Mouse (Mus musculus): ENCODE measurements at regions not wholly inside any gene's neighbourhood (a gene's known extent, or its start where the extent isn't known, plus 50 kb on each side); places are given as distances from the start of the nearest gene placed in this dataset.

- TF ChIP-seq TBP (conservative IDR thresholded peaks at IDR 0.05; ENCODE audit: low read depth, low read length) (no peak), MAFK (IDR thresholded peaks at IDR 0.05; ENCODE audit: insufficient replicate concordance, low read length) (no peak), JUND (conservative IDR thresholded peaks at IDR 0.05; ENCODE audit: low read depth, low read length) (no peak)
- Histone ChIP-seq H3K9me3 (replicated peaks; ENCODE audit: low read length) (no peaks in the 10 kb centered on the region), H3K9ac (ENCODE audit: insufficient read depth, low read depth) (no peak overlapping the region), H3K27ac (ENCODE audit: insufficient read depth, low read depth) (no peak overlapping the region), H3K27me3 (replicated peaks) (no peaks in the 10 kb centered on the region), H3K4me1 (ENCODE audit: control insufficient read depth in 1 of 2, insufficient read depth in 2 of 2) (no peaks in the 10 kb centered on the region), H3K79me2 (replicated peaks; ENCODE audit: control insufficient read depth, extremely low read depth, insufficient read depth, poor library complexity, severe bottlenecking) (no peaks in the 10 kb centered on the region), H3K4me2 (ENCODE audit: insufficient read depth, low read depth, poor library complexity, severe bottlenecking) (no peak overlapping the region), H3K4me3 (replicated peaks in 1 of 3; ENCODE audit: low read depth in 2 of 3, low read length in 2 of 3, poor library complexity in 1 of 3) (no peak overlapping the region), H3K36me3 (replicated peaks in 1 of 2; ENCODE audit: control insufficient read depth in 1 of 2, insufficient read depth in 1 of 2, low read length in 1 of 2) (no peaks in the 10 kb centered on the region)
- no peak for DNase-seq (ENCODE audit: extremely low read depth)
- in situ Hi-C loops (cut with MboI; ENCODE audit: low pct_ligation_motif_present, low pct_unique_long_range_greater_than_20kb, low sequenced_read_pairs) = no loop called here
- dilution Hi-C loops (cut with MboI; ENCODE audit: extremely low pct_ligation_motif_present, extremely low pct_unique_long_range_greater_than_20kb, low sequenced_read_pairs) = no loop called here
These were observed 493.0 kb upstream of the 4930412O13Rik start for GRCm38 (mm10) chr2:9388058-9388457.

GRCm38 (mm10) chr2:9395379-9395999 lies 485.6 kb upstream of the 4930412O13Rik start:
- H3K27ac ChIP-seq (ENCODE audit: insufficient read depth, low read depth) = no peak overlapping the region
- in situ Hi-C loops (cut with MboI; ENCODE audit: low pct_ligation_motif_present, low pct_unique_long_range_greater_than_20kb, low sequenced_read_pairs) (no loop called here), dilution Hi-C loops (cut with MboI; ENCODE audit: extremely low pct_ligation_motif_present, extremely low pct_unique_long_range_greater_than_20kb, low sequenced_read_pairs) (no loop called here)
- no peaks in the 10 kb centered on the region for H3K4me1 ChIP-seq (ENCODE audit: control insufficient read depth in 1 of 2, insufficient read depth in 2 of 2)
- H3K4me2 ChIP-seq (ENCODE audit: insufficient read depth, low read depth, poor library complexity, severe bottlenecking) = no peak overlapping the region
- no peak for TF ChIP-seq GABPA (IDR thresholded peaks at IDR 0.05; ENCODE audit: insufficient replicate concordance, low read depth, low read length)
- H3K36me3 ChIP-seq (replicated peaks in 1 of 2; ENCODE audit: control insufficient read depth in 1 of 2, insufficient read depth in 1 of 2, low read length in 1 of 2) = no peaks in the 10 kb centered on the region
- DNase-seq (ENCODE audit: extremely low read depth) = no peak
- no peaks in the 10 kb centered on the region for H3K79me2 ChIP-seq (replicated peaks; ENCODE audit: control insufficient read depth, extremely low read depth, insufficient read depth, poor library complexity, severe bottlenecking)
- no peaks in the 10 kb centered on the region for H3K27me3 ChIP-seq (replicated peaks)
- no peaks in the 10 kb centered on the region for H3K9me3 ChIP-seq (replicated peaks; ENCODE audit: low read length)
- H3K4me3 ChIP-seq (replicated peaks in 1 of 3; ENCODE audit: low read depth in 2 of 3, low read length in 2 of 3, poor library complexity in 1 of 3) = no peak overlapping the region
- H3K9ac ChIP-seq (ENCODE audit: insufficient read depth, low read depth) = no peak overlapping the region

- Histone ChIP-seq H3K27ac (ENCODE audit: insufficient read depth, low read depth) (no peak overlapping the region), H3K4me2 (ENCODE audit: insufficient read depth, low read depth, poor library complexity, severe bottlenecking) (no peak overlapping the region), H3K4me1 (ENCODE audit: control insufficient read depth in 1 of 2, insufficient read depth in 2 of 2) (no peaks in the 10 kb centered on the region), H3K4me3 (replicated peaks in 1 of 3; ENCODE audit: low read depth in 2 of 3, low read length in 2 of 3, poor library complexity in 1 of 3) (no peak overlapping the region), H3K79me2 (replicated peaks; ENCODE audit: control insufficient read depth, extremely low read depth, insufficient read depth, poor library complexity, severe bottlenecking) (no peaks in the 10 kb centered on the region), H3K27me3 (replicated peaks) (no peaks in the 10 kb centered on the region), H3K9ac (ENCODE audit: insufficient read depth, low read depth) (no peak overlapping the region), H3K36me3 (replicated peaks in 1 of 2; ENCODE audit: control insufficient read depth in 1 of 2, insufficient read depth in 1 of 2, low read length in 1 of 2) (no peaks in the 10 kb centered on the region), H3K9me3 (replicated peaks; ENCODE audit: low read length) (no peaks in the 10 kb centered on the region)
- dilution Hi-C loops (cut with MboI; ENCODE audit: extremely low pct_ligation_motif_present, extremely low pct_unique_long_range_greater_than_20kb, low sequenced_read_pairs) = no loop called here
- in situ Hi-C loops (cut with MboI; ENCODE audit: low pct_ligation_motif_present, low pct_unique_long_range_greater_than_20kb, low sequenced_read_pairs) = no loop called here
- no peak for DNase-seq (ENCODE audit: extremely low read depth)
- TF ChIP-seq MAZ (IDR thresholded peaks at IDR 0.05; ENCODE audit: low read depth, low read length) (no peak), POLR2AphosphoS2 (IDR thresholded peaks at IDR 0.05; ENCODE audit: low read depth, low read length) (no peak), ZNF384 (IDR thresholded peaks at IDR 0.05; ENCODE audit: low read depth, low read length) (no peak), TBP (conservative IDR thresholded peaks at IDR 0.05; ENCODE audit: low read depth, low read length) (no peak)
These were observed 479.6 kb upstream of the 4930412O13Rik start for GRCm38 (mm10) chr2:9401461-9401860.
